Mouse (Mus musculus) testis, adult 2 months (tissue): ENCODE measurements around the gene Ugt1a10. TPM values are rescaled to one million over a fixed set of nuclear protein-coding genes. Genes with fewer than 3 reads are reported as not detected.

Experiments used
- H3K27ac ChIP-seq: fragments of 200-500 bp; 2 replicates; pipeline ENCODE4 v1.5.1; 2012; ENCODE audit warnings: low read depth, low read length; ENCODE audit not compliant: control insufficient read depth, insufficient read depth
- H3K27me3 ChIP-seq: fragments of 200-500 bp; 2 replicates; pipeline ENCODE4 v1.6.1; 2012; ENCODE audit warnings: mild to moderate bottlenecking, low read length, moderate library complexity; ENCODE audit not compliant: control insufficient read depth, insufficient read depth
- H3K36me3 ChIP-seq: fragments of 200-500 bp; 2 replicates; pipeline ENCODE4 v1.6.1; 2012; ENCODE audit warnings: mild to moderate bottlenecking, low read length; ENCODE audit not compliant: control insufficient read depth, insufficient read depth
- H3K4me1 ChIP-seq: fragments of 200-500 bp; 2 replicates; pipeline ENCODE4 v1.6.1; 2012; ENCODE audit warnings: low read length; ENCODE audit not compliant: control insufficient read depth, insufficient read depth
- H3K4me3 ChIP-seq: fragments of 200-500 bp; 2 replicates; pipeline ENCODE4 v1.5.1; 2012; ENCODE audit warnings: low read depth, mild to moderate bottlenecking, low read length, moderate library complexity, mixed read lengths; ENCODE audit not compliant: control insufficient read depth
- CTCF ChIP-seq: fragments of 200-500 bp; IDR thresholded peaks from 2 replicates; pipeline ENCODE4 v1.5.1; 2012; ENCODE audit warnings: low read depth, mild to moderate bottlenecking, inconsistent platforms, low read length, moderate library complexity; ENCODE audit not compliant: control insufficient read depth, insufficient read depth, insufficient replicate concordance
- POLR2A ChIP-seq: fragments of 200-500 bp; IDR thresholded peaks from 2 replicates; pipeline ENCODE4 v1.6.1; 2012; ENCODE audit warnings: low read depth, mild to moderate bottlenecking, inconsistent platforms, low read length, moderate library complexity; ENCODE audit not compliant: control insufficient read depth
- polyA plus RNA-seq: library from polyadenylated mRNA; depleted of rRNA; stranded (reverse); fragments of >200 nt; gene quantifications from 2 replicates; pipeline ENCODE4 v1.2.3, GENCODE M21; 2012

The Ugt1a10 gene
- polyA plus RNA-seq, 1 experiment, result not detected

DNA sequence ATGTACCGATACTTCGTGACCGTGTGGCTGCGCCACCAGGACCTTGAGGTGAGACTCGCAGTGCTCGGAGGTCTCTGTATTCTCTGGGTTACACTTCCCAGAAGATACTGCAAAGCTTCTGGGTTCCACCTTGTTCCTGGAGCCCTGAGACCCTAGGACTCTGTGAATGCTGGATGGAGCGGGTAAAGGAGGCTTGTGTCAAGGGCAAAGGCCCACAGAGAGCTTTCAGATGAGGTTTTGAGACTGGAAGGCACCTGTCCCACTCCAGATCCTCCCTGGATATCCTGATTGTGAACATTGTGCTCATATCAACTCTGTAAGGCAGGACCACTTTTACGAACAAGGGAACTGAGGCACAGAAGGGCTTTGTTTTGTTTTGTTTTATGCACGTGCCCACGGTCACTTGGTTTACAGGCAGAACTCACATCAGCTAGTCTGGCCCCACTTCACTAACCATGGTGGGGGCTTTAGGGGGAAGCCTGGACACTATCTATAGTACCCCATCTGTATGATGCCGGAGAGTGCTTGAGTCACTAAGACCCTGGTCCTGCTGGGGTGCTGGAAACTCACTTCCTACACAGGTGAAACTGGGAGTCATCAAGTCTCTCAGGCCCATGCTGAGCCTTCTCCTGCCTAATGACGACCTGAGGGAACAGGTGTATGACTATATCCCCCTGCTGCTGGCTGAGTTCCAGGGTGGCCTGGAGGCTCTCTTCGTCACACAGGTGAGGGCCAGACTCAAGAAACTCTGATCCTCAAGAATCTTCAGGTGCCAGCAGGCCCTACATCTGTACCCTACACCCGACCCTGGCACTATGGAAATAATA, 178.4 kb downstream of the Ugt1a10 start:
- no peak overlapping the region for H3K4me3 ChIP-seq
- H3K27ac ChIP-seq, result no peak overlapping the region
- no peaks in the 10 kb centered on the region; the same call in 1 of the 2 replicates for H3K36me3 ChIP-seq
- no peaks in the 10 kb centered on the region for H3K4me1 ChIP-seq
- TF ChIP-seq CTCF (no peak), POLR2A (no peak)
- H3K27me3 ChIP-seq, result no peaks in the 10 kb centered on the region

DNA sequence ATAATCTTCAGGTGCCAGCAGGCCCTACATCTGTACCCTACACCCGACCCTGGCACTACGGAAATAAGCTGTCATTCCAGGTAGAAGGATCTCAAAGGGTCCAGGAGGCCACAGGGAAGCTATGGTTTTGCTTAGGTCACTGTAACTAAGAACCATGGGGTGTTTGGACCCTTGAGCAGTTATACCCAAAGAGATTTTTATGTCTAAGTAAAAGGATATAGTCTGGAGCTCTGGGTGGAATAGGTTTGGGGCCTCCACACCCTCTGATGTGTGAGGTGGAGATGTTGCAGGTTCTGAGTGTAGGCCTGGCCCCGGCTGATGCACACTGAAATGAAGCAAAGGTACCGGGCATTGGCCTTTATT, 179.0 kb downstream of the Ugt1a10 start:
- no peak overlapping the region for H3K4me3 ChIP-seq
- no peaks in the 10 kb centered on the region for H3K27me3 ChIP-seq
- no peak overlapping the region for H3K27ac ChIP-seq
- H3K36me3 ChIP-seq, result no peaks in the 10 kb centered on the region
- no peaks in the 10 kb centered on the region for H3K4me1 ChIP-seq
- TF ChIP-seq CTCF (no peak), POLR2A (no peak)

DNA sequence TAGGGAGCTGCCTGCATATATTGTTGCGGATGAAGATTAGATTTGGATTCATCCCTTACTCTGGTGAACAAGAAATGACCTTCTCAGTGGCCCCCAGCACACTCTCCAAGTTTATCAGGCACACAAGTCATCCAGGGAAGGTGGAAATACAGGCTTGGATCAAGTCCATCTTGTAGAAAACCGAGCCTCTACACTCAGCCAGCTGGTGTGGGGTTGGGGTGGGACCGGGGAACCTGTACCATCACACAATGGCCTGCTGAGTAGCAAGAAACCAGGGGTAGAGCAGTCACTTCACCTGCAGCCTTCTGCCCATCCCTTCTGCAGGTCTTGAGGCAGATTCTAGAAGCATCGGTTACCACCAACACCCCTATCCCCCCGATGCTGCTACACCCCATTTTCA, 179.5 kb downstream of the Ugt1a10 start:
- no peak overlapping the region for H3K4me3 ChIP-seq
- H3K27me3 ChIP-seq, result no peaks in the 10 kb centered on the region
- TF ChIP-seq CTCF, result no peak
- no peak for TF ChIP-seq POLR2A
- no peaks in the 10 kb centered on the region for H3K4me1 ChIP-seq
- H3K27ac ChIP-seq, result no peak overlapping the region
- H3K36me3 ChIP-seq, result no peaks in the 10 kb centered on the region

DNA sequence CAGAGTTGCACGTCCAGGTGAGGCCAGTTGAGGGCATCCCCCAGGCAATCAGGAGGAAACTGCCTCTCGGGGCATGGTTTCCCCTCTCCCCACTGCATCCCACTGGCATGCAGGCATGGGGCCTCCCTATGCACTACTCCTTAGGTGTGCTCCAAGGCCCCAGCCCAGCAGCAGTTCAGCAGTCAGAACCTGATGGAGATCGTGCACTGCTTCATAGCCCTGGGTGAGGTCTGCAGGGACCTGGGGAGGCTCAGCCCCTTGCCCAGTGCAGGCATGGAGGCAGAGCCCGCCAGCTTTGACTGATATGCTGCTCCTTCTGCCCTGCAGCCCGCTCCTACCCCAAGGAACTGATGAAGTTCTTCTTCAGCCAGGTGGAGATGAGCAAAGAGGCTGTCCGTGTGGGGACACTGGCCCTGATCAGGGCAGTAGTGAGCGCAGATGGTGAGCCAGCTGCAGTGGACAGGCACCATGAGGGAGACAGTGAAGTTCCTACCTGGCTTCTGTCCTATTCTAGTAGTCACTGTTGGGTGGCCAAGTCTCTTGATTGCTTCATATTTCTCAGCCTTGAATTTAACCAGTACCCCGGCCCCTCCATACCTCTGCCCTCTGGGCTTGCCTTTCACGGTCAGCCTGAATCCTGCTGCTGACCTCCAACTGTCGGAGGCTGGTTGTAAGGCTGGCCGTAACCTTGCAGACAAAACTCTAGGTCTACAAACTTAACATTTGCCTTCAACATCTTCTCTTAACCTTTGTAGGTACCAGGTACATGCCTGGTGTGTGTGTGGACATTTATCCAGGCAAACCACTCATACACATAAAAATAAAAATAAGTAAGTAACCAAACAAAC, 180.1 kb downstream of the Ugt1a10 start:
- no peak for TF ChIP-seq POLR2A
- no peak for TF ChIP-seq CTCF
- H3K4me3 ChIP-seq, result no peak overlapping the region
- H3K36me3 ChIP-seq, result no peaks in the 10 kb centered on the region

DNA sequence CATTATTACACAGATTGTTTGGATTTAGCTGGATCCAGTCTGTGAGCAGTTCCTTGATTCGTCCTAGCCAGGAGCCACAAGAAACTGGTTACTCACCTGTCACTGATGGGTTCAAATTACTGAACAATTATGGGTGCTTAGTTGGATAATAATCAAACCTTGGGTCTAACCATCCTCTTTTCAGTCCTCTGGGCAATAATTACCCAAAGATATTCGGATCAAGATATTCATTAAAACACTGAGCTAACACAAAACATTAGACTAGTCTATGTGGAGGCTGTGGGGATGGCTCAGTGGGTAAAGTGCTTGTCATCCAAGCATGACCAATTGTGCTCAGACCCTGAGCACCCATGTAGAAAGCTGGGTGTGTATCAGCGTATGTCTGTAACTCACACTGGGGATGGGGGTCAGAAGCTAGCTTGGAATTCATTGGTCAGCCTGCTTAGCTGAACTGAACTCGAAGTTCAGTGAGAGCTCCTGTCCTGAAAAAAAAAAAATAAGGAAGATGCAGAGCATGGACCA, 180.8 kb downstream of the Ugt1a10 start:
- Histone ChIP-seq H3K36me3 (no peaks in the 10 kb centered on the region), H3K4me1 (no peaks in the 10 kb centered on the region), H3K27me3 (no peaks in the 10 kb centered on the region), H3K27ac (no peak overlapping the region), H3K4me3 (no peak overlapping the region)
- TF ChIP-seq POLR2A, result no peak
- no peak for TF ChIP-seq CTCF

More for the DNA sequence above, 180.1 kb downstream of the Ugt1a10 start:
- Histone ChIP-seq H3K4me1 (no peaks in the 10 kb centered on the region), H3K27ac (no peak overlapping the region), H3K27me3 (no peaks in the 10 kb centered on the region)

DNA sequence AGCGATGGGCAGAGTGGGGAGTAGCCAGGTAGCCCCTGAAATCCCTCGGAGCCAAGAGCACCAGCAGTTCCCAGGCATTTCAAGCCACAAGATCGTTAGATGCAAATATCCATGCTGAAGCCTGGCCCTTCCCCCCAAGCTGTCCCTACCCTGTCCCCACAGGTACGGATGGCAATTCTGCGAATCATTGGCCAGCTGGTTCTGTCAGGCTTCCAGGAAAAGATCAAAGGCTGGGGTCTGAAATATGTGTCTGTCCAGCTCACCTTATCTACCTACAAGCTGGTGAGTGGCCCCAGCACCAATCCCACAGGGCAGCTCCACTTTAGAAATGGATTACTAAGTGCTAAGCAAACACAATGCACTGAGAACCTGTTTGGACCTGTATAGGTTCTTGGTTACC, 182.1 kb downstream of the Ugt1a10 start:
- no peaks in the 10 kb centered on the region for H3K36me3 ChIP-seq
- no peaks in the 10 kb centered on the region for H3K4me1 ChIP-seq
- no peak overlapping the region for H3K27ac ChIP-seq
- H3K27me3 ChIP-seq, result no peaks in the 10 kb centered on the region
- H3K4me3 ChIP-seq, result no peak overlapping the region
- TF ChIP-seq CTCF, result no peak
- no peak for TF ChIP-seq POLR2A

DNA sequence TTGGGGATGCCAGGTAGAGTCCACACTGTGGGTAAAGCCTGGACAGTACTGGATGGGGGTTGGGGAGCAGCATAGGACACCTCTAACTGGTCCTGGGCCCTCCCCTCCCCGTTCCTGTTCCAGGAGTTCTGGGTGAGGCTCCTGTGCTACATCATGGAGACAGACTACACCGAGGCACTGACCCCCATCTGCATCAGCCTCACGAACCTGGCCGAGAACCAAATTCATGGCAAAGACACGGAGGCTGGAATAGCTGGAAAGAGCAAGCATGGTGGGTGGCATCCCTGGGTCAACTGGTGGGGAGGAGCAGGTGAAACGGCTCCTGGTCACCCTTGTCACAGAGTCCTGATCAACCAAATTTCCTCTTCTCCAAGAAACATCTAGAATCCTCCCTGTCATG, 183.6 kb downstream of the Ugt1a10 start:
- Histone ChIP-seq H3K4me3 (no peak overlapping the region), H3K4me1 (no peaks in the 10 kb centered on the region), H3K27me3 (no peaks in the 10 kb centered on the region), H3K27ac (no peak overlapping the region), H3K36me3 (no peaks in the 10 kb centered on the region)
- TF ChIP-seq POLR2A (no peak), CTCF (no peak)
